Mouse (Mus musculus) myocyte (in vitro differentiated cells): ENCODE measurements around the gene Ldhd.

Experiments used
- CEBPB ChIP-seq: IDR thresholded peaks from 2 replicates; pipeline ENCODE4 v1.6.1; 2011; ENCODE audit warnings: mild to moderate bottlenecking, moderate library complexity; ENCODE audit not compliant: poor library complexity, insufficient read depth, severe bottlenecking
- MYOD1 ChIP-seq, 3 experiments: IDR thresholded peaks; one replicate each; pipeline ENCODE4 v1.6.1; 2011; ENCODE audit warnings: control low read depth in 2 of 3, low read depth in 2 of 3, mild to moderate bottlenecking in 2 of 3, moderate library complexity in 1 of 3; ENCODE audit not compliant: insufficient read length in 2 of 3, control insufficient read depth in 1 of 3
- POLR2AphosphoS2 ChIP-seq: IDR thresholded peaks from one replicate; pipeline ENCODE4 v1.6.1; 2011; ENCODE audit warnings: low read depth, control low read depth; ENCODE audit not compliant: insufficient read length
- SRF ChIP-seq: IDR thresholded peaks from one replicate; pipeline ENCODE4 v1.6.1; 2011; ENCODE audit warnings: low read depth; ENCODE audit not compliant: control insufficient read depth, insufficient read length
- USF1 ChIP-seq: IDR thresholded peaks from one replicate; pipeline ENCODE4 v1.6.1; 2011; ENCODE audit warnings: low read depth, mild to moderate bottlenecking, control low read depth, moderate library complexity

GRCm38 (mm10) chr8:111626933-111627332, 3.2 kb downstream of the Ldhd start:
- TF ChIP-seq USF1 (no peak), POLR2AphosphoS2 (no peak), MYOD1 (IDR thresholded peaks at IDR 0.05; ENCODE audit: control insufficient read depth in 1 of 3, insufficient read length in 2 of 3, low read depth in 2 of 3) (peak in 2 of 3 experiments; percentile 84 to 85), SRF (no peak), CEBPB (no peak)
